Mouse (Mus musculus) thymus, postnatal 0 days (tissue): Measurements from ENCODE around the gene Pqlc3. TPM values are rescaled to one million over a fixed set of nuclear protein-coding genes. Genes with fewer than 3 reads are reported as not detected.

Experiments
- DNase-seq: peaks from one replicate; pipeline ENCODE4 v3.0.0-alpha.2; 2015; ENCODE audit warnings: low spot score
- polyA plus RNA-seq: library from polyadenylated mRNA; unstranded; fragments of >200 nt; fragmentation: Nextera tagmentation; extraction: Ambion mirVana; gene quantifications from 2 replicates; pipeline ENCODE4 v1.2.1, GENCODE M21; 2015

The Pqlc3 gene
- polyA plus RNA-seq, 1 experiment from 2014 or later: 23.8 TPM

GRCm38 (mm10) chr12:17009466-17009865 is 9.3 kb upstream of the Pqlc3 start:
- no peak for DNase-seq

GRCm38 (mm10) chr12:17001211-17001610 is 1.0 kb upstream of the Pqlc3 start:
- DNase-seq: no peak

- peak; percentile 43 for DNase-seq
Measured at GRCm38 (mm10) chr12:17000628-17001027, 420 bp upstream of the Pqlc3 start.

GRCm38 (mm10) chr12:16999146-16999545 is 1.1 kb downstream of the Pqlc3 start:
- DNase-seq: no peak

- DNase-seq: peak; percentile 48
Measured at GRCm38 (mm10) chr12:16996886-16997462, 3.2 kb downstream of the Pqlc3 start.

GRCm38 (mm10) chr12:16996281-16996680 is 3.9 kb downstream of the Pqlc3 start:
- no peak for DNase-seq

GRCm38 (mm10) chr12:16994291-16994690 is 5.9 kb downstream of the Pqlc3 start:
- no peak for DNase-seq

GRCm38 (mm10) chr12:16992355-16992754 is 7.9 kb downstream of the Pqlc3 start:
- DNase-seq: no peak

GRCm38 (mm10) chr12:16991376-16991775 is 8.8 kb downstream of the Pqlc3 start:
- no peak for DNase-seq

- no peak for DNase-seq
Measured at GRCm38 (mm10) chr12:16985778-16986177, 14.4 kb downstream of the Pqlc3 start.

- DNase-seq: no peak
Measured at GRCm38 (mm10) chr12:16977120-16977519, 23.1 kb downstream of the Pqlc3 start.

- no peak for DNase-seq
Measured at GRCm38 (mm10) chr12:16966811-16967210, 33.4 kb downstream of the Pqlc3 start.

- no peak for DNase-seq
Measured at GRCm38 (mm10) chr12:16963354-16963753, 36.9 kb downstream of the Pqlc3 start.

- peak; percentile 40 for DNase-seq
Measured at GRCm38 (mm10) chr12:16958851-16959250, 41.4 kb downstream of the Pqlc3 start.

- no peak for DNase-seq
Measured at GRCm38 (mm10) chr12:16948239-16948638, 52.0 kb downstream of the Pqlc3 start.

- no peak for DNase-seq
Measured at GRCm38 (mm10) chr12:16941976-16942375, 58.2 kb downstream of the Pqlc3 start.

Other genes with a start within 250 kb of the Pqlc3 start
- 1.2 and 2.0 TPM in 2 replicates for gene Greb1, start 199.5 kb downstream of the Pqlc3 start, polyA plus RNA-seq
- 22.7 and 23.6 TPM in 2 replicates for gene E2f6, start 189.4 kb downstream of the Pqlc3 start, polyA plus RNA-seq
- 10.3 and 11.9 TPM in 2 replicates for gene Rock2, start 105.5 kb downstream of the Pqlc3 start, polyA plus RNA-seq
- gene 2410004P03Rik, start 11.3 kb upstream of the Pqlc3 start, polyA plus RNA-seq: 1.2 and 1.3 TPM in 2 replicates
- gene Kcnf1, start 176.5 kb upstream of the Pqlc3 start, polyA plus RNA-seq: 0.04 TPM in 1 of 2 replicates, not detected in the other